Mouse (Mus musculus): ENCODE data around the gene Melk.

DNA sequence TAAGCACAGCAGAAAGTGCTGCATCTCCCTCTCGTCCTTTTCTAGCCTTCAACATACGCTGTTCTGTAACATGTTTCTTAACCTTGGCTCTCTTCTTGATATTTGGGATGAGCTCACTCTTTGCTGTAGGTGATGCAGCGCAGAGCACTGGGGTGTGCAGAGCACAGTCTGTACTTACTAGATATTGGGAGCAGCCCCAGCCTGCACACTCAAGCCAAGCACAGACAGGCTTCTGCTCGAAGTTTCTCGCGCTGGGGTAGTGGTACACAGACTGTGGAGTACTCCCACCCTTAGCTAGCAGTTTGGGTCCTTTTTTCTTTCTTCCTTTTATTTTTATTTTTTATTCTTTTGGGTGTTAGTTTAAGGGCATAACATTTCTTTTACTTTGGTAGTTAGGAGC lies 19.8 kb downstream of the Melk start:
- TF ChIP-seq CTCF (IDR thresholded peaks at IDR 0.05; ENCODE audit: low read depth, low read length) (no peak), POLR2A (IDR thresholded peaks at IDR 0.05; ENCODE audit: insufficient read depth, low read length) (no peak), EP300 (IDR thresholded peaks at IDR 0.05; ENCODE audit: insufficient read depth, low read depth, low read length) (no peak)
